Mouse (Mus musculus): ENCODE measurements around the gene Phf5a. TPM values are rescaled to one million over a fixed set of nuclear protein-coding genes. Genes with fewer than 3 reads are reported as not detected.

Gene Phf5a
- total RNA-seq, 2 experiments from 2014 or later: 35.3 to 40.3 TPM

DNA sequence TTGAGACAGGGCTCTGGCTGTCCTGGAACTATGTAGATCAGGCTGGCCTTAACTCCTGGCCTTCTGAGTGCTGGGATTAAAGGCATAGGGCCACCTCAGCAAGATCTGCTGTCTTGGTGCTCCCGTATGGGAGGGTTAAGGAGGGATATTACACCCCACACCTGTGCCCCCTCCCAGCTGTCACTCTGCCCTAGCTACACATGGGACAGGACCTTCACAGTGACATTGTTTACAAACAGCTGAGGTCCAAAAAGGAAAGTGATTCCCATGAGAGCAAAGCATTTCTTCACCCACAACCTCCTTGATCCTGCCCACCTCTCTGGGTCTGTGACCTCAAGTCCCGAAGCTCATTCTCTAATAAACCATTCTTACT is 42.5 kb downstream of the Phf5a start:
- DNase-seq: no peak

DNA sequence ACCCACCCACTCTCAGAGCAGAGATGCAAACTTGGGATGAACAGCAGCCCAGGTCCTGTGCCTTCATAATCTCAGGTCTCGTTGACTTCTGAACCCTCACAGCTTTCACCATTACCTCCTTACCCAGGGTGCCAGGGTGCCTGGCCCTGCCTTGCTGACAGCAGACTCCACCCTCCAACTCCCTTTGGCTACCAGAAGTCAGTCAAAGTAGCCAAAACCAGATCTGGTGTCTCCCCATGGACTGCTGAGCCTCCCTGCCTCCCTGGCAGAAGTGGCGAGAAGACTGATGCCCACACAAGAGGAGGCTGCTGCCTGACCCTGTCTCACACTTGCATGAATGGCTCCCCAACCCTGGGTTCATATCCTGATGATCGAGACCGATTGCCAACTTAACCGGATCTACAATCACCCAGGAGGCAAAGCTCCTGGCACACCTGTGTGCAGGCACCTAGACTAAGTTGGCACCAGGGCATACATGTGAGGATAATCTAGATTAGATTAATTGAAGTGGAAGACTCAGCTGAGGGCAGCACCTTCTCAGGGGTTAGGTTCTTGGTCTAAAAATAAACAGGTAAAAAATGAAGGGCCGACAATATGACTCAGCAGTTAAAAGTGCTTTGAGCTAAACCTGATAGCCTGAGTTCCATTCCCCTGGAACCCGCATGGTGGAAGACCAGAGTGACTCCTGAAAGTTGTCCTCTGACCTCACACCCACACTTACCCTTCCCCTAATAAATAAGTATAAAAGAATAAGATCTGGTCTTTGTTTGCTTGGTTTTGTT is 43.1 kb downstream of the Phf5a start:
- DNase-seq: peak; percentile 60

GRCm38 (mm10) chr15:81824832-81825231 is 46.9 kb downstream of the Phf5a start:
- DNase-seq: no peak

DNA sequence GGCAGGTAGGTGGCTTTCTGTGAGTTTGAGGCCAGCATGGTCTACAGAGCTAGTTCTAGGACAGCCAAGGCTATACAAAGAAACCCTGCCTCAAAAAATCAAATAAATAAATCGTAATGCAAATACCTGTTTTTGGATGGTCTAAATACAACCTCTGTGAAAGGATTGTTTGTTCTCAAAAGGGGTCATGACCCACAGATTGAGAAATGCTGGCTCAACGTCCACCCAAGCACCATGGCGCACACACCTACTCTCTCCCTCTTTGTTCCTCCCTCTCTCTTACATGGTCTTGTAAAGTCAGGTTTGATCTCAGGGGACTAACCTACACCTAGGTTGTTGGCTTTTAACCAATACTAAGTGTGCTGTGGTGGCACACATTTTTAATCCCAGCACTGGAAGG is 49.1 kb downstream of the Phf5a start:
- no peak for DNase-seq

GRCm38 (mm10) chr15:81818404-81818803 is 53.3 kb downstream of the Phf5a start:
- DNase-seq: no peak

DNA sequence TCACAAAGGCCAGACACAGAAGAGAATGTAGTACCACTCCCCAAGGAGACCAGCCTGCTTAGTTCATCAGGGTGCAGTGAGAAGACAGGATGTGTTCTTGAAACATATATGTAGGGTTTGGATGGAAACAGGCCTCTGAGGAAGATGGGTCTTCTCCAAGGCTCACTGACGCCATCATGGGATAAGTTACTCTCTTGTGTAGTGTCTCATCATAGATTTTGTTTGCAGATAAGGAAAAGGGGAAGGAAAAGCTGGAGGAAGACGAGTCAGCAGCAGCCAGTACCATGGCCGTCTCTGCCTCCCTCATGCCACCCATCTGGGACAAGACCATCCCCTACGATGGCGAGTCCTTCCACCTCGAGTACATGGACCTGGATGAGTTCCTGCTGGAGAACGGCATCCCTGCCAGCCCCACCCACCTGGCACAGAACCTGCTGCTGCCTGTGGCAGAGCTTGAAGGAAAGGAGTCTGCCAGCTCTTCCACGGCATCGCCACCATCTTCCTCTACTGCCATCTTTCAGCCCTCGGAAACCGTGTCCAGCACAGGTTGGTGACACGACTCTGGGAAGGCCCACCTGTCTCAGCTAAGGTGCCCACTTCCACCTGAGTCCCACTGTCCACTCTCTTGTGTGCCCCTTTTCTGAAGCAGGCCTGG is 56.9 kb downstream of the Phf5a start:
- DNase-seq: no peak

Other genes starting within 250 kb of the Phf5a start
- gene L3mbtl2, start 208.0 kb downstream of the Phf5a start, total RNA-seq (2021): 1 to 10 TPM; 5.7 to 7.0 TPM
- 1 to 10 TPM in 1 of 2 experiments, under 1 TPM in 1; 0.70 to 1.2 TPM for gene Chadl, start 174.6 kb downstream of the Phf5a start, total RNA-seq (2021)
- 10 to 100 TPM; 29.1 to 29.5 TPM for gene Zc3h7b, start 126.9 kb downstream of the Phf5a start, total RNA-seq (2021)
- gene Rangap1, start 126.4 kb downstream of the Phf5a start, total RNA-seq (2021): 10 to 100 TPM; 18.7 to 23.1 TPM
- gene Tef, start 69.5 kb downstream of the Phf5a start, total RNA-seq (2021): 100 to 1,000 TPM; 113 to 168 TPM
- 10 to 100 TPM; 47.4 to 85.8 TPM for gene Tob2, start 13.1 kb downstream of the Phf5a start, total RNA-seq (2021)
- 1,000 to 10,000 TPM; 1,158 to 1,247 TPM for gene Aco2, start 398 bp upstream of the Phf5a start, total RNA-seq (2021)
- gene Polr3h, start 54.3 kb upstream of the Phf5a start, total RNA-seq (2021): 1 to 10 TPM; 5.9 to 6.3 TPM
- gene Csdc2, start 64.8 kb upstream of the Phf5a start, total RNA-seq (2021): 1 to 10 TPM; 1.8 to 2.6 TPM
- 10 to 100 TPM; 11.9 to 21.6 TPM for gene Pmm1, start 89.0 kb upstream of the Phf5a start, total RNA-seq (2021)
- not detected for gene 1700029P11Rik, start 108.6 kb upstream of the Phf5a start, total RNA-seq (2021)
- gene Xrcc6, start 115.9 kb upstream of the Phf5a start, total RNA-seq (2021): 10 to 100 TPM; 20.8 to 24.9 TPM
- 10 to 100 TPM; 19.0 to 25.7 TPM for gene Desi1, start 162.0 kb upstream of the Phf5a start, total RNA-seq (2021)
- gene Snu13, start 175.7 kb upstream of the Phf5a start, total RNA-seq (2021): 10 to 100 TPM; 44.6 to 48.5 TPM
- not detected for gene 4930407I10Rik, start 187.2 kb upstream of the Phf5a start, total RNA-seq (2021)
- under 1 TPM; 0.08 to 0.24 TPM for gene Mei1, start 198.1 kb upstream of the Phf5a start, total RNA-seq (2021)